Mouse (Mus musculus) spleen, adult 2 months (tissue): ENCODE data around the gene Cyp8b1. TPM values are rescaled to one million over a fixed set of nuclear protein-coding genes. Genes with fewer than 3 reads are reported as not detected.

Experiments used
- DNase-seq, 2 experiments: peaks; one replicate each; pipeline versions ENCODE4 v3.0.0 to v3.0.0-alpha.2; 2012 to 2021; ENCODE audit warnings: low spot score in 2 of 2, low read depth in 1 of 2
- H3K27ac ChIP-seq: fragments of 200-500 bp; 2 replicates; pipeline ENCODE4 v1.5.1; 2012; ENCODE audit warnings: low read length, inconsistent platforms; ENCODE audit not compliant: insufficient read depth
- H3K27me3 ChIP-seq: fragments of 200-500 bp; 2 replicates; pipeline ENCODE4 v1.6.1; 2012; ENCODE audit warnings: mild to moderate bottlenecking, moderate library complexity, low read length, inconsistent platforms; ENCODE audit not compliant: control insufficient read depth, insufficient read depth
- H3K36me3 ChIP-seq: fragments of 200-500 bp; 2 replicates; pipeline ENCODE4 v1.6.1; 2012; ENCODE audit warnings: mild to moderate bottlenecking, low read length, inconsistent platforms; ENCODE audit not compliant: control insufficient read depth, insufficient read depth
- H3K4me1 ChIP-seq: fragments of 200-500 bp; 2 replicates; pipeline ENCODE4 v1.6.1; 2011; ENCODE audit warnings: inconsistent platforms; ENCODE audit not compliant: control insufficient read depth, insufficient read depth, insufficient read length
- H3K4me3 ChIP-seq: fragments of 200-500 bp; 2 replicates; pipeline ENCODE4 v1.5.1; 2011; ENCODE audit warnings: mild to moderate bottlenecking, inconsistent platforms; ENCODE audit not compliant: insufficient read depth, insufficient read length; ENCODE audit errors: extremely low read depth
- CTCF ChIP-seq: fragments of 200-500 bp; IDR thresholded peaks from 2 replicates; pipeline ENCODE4 v1.5.1; 2011; ENCODE audit warnings: mild to moderate bottlenecking, inconsistent platforms; ENCODE audit not compliant: insufficient read depth, insufficient read length, insufficient replicate concordance; ENCODE audit errors: extremely low read depth
- POLR2A ChIP-seq: fragments of 200-500 bp; IDR thresholded peaks from 2 replicates; pipeline ENCODE4 v1.6.1; 2011; ENCODE audit warnings: low read depth, low read length, inconsistent platforms
- WGBS: fragments of 180-500 bp; shearing (Covaris S2); methylation state at CpG from one replicate; pipeline ENCODE4 v1.1.7; 2018; 5-methylcytosine and 5-hydroxymethylcytosine counted together
- polyA plus RNA-seq: library from polyadenylated mRNA; depleted of rRNA; stranded (reverse); fragments of >200 nt; gene quantifications from 2 replicates; pipeline ENCODE4 v1.2.3, GENCODE M21; 2012

Gene Cyp8b1
- polyA plus RNA-seq, 1 experiment = 0.25 TPM

DNA sequence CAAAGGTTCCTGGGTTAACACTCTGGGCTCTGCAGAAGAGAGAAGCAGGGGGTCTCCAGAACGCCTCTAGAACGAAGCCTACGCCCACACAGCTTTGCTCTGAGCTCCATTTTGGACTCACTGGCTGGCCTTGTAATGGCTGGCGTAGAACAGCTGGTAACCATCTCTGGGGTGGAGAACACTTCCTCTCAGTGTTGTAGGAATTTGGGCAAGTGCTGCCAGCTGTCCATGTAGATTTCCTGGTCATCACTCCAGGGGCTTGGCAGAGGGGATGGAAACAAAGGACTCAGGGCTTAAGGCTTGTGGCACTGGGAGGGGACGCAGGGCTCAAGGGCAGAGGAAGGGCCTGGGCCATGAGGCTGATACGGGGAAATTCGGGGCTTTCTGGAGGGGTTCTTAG lies 21.7 kb downstream of the Cyp8b1 start:
- TF ChIP-seq CTCF (no peak), POLR2A (no peak)
- Histone ChIP-seq H3K4me3 (no peak overlapping the region), H3K4me1 (peaks cover 8% of the 10 kb centered on the region; the same call in 1 of the 2 replicates), H3K27me3 (no peaks in the 10 kb centered on the region), H3K27ac (no peak overlapping the region), H3K36me3 (no peaks in the 10 kb centered on the region)
- 91% methylated on average over 7 of the region's 7 CpGs for WGBS
- no peak for DNase-seq

DNA sequence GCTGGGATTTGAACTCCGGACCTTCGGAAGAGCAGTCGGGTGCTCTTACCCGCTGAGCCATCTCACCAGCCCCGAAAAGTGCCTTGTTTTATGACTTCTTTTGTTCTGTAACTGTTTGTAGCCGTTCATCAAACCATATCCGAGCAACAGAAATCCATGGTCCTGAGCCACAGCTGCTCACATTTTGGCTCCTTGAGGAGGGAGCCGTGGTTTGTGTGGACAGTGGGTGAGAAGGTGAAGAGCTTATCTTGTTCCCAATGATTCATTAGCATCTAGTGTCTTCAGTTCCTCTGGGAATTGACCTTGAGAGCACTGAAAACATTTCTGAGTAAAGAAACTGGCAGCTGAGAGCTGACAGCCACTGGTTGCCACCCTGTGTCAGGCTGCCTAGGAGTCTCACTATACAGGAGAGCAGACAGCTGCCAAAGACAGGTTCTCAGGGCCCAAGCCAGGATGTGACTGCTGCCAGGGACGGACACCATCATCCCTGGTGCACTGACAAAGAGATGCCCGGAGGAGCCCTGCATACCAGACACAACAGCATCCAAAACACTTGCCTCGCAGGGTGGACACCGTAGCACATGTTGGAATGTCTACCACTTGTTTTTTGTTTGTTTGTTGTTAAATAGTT lies 23.9 kb downstream of the Cyp8b1 start:
- Histone ChIP-seq H3K4me1 (peaks cover 7% of the 10 kb centered on the region; the same call in 1 of the 2 replicates), H3K27ac (no peak overlapping the region), H3K27me3 (no peaks in the 10 kb centered on the region), H3K4me3 (no peak overlapping the region), H3K36me3 (no peaks in the 10 kb centered on the region)
- TF ChIP-seq CTCF = no peak
- no peak for TF ChIP-seq POLR2A
- no peak for DNase-seq
- 86% methylated on average over 12 of the region's 12 CpGs for WGBS

DNA sequence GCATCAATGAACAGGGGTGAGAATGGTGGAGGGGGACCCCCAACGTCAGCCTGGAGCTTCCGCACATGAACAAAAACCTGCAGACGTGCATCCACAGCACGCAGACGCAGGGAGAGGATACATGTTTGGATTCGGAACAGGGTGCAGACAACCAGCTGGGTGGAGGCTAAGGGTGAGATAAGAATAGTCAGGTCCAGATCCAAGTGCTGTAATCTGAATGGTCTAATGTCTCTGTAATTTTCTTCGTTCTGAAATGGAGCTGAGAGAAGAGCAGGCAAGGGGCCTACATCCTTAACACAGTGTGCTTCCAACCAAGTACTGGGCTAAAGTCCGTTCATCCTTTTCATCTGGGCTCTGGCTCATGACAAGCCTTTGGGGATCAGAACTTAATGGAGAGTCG lies 24.8 kb downstream of the Cyp8b1 start:
- Histone ChIP-seq H3K27ac (no peak overlapping the region), H3K36me3 (no peaks in the 10 kb centered on the region), H3K4me3 (no peak overlapping the region), H3K27me3 (no peaks in the 10 kb centered on the region), H3K4me1 (no peaks in the 10 kb centered on the region; the same call in 1 of the 2 replicates)
- TF ChIP-seq CTCF (no peak), POLR2A (no peak)
- 92% methylated on average over 9 of the region's 9 CpGs for WGBS
- DNase-seq = no peak

DNA sequence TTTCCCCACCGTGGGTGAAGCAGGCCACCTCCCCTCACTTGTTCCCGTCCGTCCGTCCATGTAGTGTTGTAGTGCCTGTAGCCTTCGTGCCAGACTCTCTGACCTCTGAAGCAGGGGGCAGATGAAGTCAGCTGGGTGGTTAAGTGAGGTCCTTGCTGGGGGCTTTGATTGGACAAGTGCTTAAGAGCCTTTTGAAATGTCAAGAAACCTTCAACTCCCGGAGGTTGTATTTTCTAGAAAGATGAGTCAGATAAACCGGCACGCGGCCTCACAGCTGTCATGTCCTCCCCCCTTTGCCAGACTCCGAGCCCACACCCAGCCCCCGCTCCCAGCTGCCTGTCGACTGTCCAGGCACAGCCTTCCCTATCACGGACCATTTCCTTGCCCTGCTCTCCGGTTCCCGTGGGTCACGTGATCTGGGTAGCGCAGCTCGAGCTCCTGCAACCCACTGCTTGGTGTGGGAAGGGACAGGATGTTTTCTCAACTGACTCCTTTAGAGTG lies 25.6 kb downstream of the Cyp8b1 start:
- no peaks in the 10 kb centered on the region for H3K27me3 ChIP-seq
- H3K4me3 ChIP-seq = no peak overlapping the region
- no peaks in the 10 kb centered on the region; the same call in 1 of the 2 replicates for H3K4me1 ChIP-seq
- no peaks in the 10 kb centered on the region for H3K36me3 ChIP-seq
- no peak for TF ChIP-seq CTCF
- no peak for TF ChIP-seq POLR2A
- no peak overlapping the region for H3K27ac ChIP-seq
- no peak for DNase-seq
- 44% methylated on average over 18 of the region's 18 CpGs for WGBS

DNA sequence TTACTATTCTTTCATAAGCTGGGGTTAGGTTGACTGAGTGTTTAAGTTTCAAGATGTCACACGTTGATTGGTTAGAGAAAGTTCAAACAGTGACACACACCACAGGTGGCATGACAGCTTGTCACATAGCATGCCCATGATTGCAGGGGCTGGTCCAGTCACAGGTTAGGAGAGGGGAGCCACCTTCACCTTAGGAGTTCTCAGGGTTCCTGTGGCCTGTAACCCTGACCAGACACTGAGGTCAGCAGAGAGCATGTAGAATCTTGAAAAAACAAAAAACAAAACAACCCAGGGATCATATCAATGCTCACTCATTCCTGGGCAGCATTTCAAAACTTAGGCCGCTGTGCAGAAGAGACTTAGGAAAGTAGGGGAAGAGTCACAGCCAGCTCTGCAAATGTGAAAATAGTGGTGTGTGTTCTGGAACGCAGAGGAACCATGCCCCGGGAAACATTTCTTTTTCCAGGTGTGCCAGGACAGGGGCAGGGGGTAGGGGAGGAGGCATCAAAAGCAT lies 26.1 kb downstream of the Cyp8b1 start:
- TF ChIP-seq POLR2A = no peak
- TF ChIP-seq CTCF = no peak
- WGBS = 86% methylated on average over 4 of the region's 4 CpGs
- Histone ChIP-seq H3K4me3 (no peak overlapping the region), H3K36me3 (no peaks in the 10 kb centered on the region), H3K27ac (no peak overlapping the region), H3K4me1 (no peaks in the 10 kb centered on the region; the same call in 1 of the 2 replicates), H3K27me3 (no peaks in the 10 kb centered on the region)
- no peak for DNase-seq

DNA sequence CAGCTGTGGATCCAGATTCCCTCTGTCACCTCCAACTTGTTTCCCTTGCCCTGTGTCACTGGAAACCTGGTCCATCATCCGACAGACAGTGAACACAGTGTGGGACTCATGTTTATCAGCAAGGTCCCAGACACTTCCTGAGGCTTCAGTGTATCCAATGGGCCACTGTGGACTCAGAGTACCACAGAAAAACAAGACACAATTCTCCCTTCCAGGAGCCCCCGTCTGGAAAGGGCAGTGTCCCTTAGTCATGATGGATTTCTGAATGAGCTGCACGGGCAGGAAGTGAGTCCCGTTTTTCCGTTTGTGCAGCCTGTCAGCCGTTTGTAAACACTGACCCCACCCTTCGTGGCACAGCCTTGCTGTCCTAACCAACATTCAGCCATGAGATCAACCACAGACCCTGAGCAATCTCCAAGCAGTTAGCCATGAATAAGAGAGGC lies 34.1 kb downstream of the Cyp8b1 start:
- Histone ChIP-seq H3K36me3 (no peaks in the 10 kb centered on the region), H3K27ac (no peak overlapping the region), H3K4me3 (no peak overlapping the region), H3K27me3 (no peaks in the 10 kb centered on the region), H3K4me1 (peaks cover 4% of the 10 kb centered on the region; the same call in 1 of the 2 replicates)
- WGBS = 33% methylated on average over 7 of the region's 7 CpGs
- DNase-seq = no peak
- no peak for TF ChIP-seq POLR2A
- TF ChIP-seq CTCF = no peak

DNA sequence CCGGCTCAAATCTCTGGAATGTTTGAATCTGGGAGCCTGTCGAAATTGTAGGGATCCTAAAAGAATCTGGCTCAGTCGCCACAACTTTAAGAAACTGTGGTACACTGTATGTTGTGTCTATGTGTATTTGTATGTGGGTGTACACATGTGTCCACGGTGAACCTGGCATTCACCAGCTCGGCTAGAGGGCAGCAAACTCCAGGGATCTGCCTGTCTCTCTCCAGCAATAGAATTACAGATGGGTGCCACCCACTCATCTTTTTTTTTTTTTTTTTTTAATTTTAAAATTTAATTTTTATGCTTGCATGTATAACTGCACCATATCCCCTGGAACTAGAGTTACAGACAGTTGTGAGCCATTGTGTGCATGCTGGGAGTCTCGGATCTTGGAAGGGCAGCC lies 34.8 kb downstream of the Cyp8b1 start:
- Histone ChIP-seq H3K4me3 (no peak overlapping the region), H3K4me1 (peaks cover 4% of the 10 kb centered on the region; the same call in 1 of the 2 replicates), H3K27ac (no peak overlapping the region), H3K27me3 (no peaks in the 10 kb centered on the region), H3K36me3 (no peaks in the 10 kb centered on the region)
- TF ChIP-seq POLR2A (no peak), CTCF (peak; percentile 18; the same call in 1 of the 2 replicates)
- peak in 1 of 2 experiments; percentile 47 for DNase-seq
- WGBS = 53% methylated on average over 6 of the region's 6 CpGs
